Mouse (Mus musculus) thymus, postnatal 0 days (tissue): ENCODE measurements around the gene Kctd11. TPM values are rescaled to one million over a fixed set of nuclear protein-coding genes. Genes with fewer than 3 reads are reported as not detected.

Source experiments
- DNase-seq: peaks from one replicate; pipeline ENCODE4 v3.0.0-alpha.2; 2015; ENCODE audit warnings: low spot score
- microRNA-seq: library from miRNA; unstranded; fragments of <30 nt; microRNA quantifications from one replicate; pipeline ENCODE4, GENCODE M21; 2016; ENCODE audit warnings: borderline number of aligned reads
- polyA plus RNA-seq: library from polyadenylated mRNA; unstranded; fragments of >200 nt; fragmentation: Nextera tagmentation; extraction: Ambion mirVana; gene quantifications from 2 replicates; pipeline ENCODE4 v1.2.1, GENCODE M21; 2015

Gene Kctd11
- polyA plus RNA-seq, 1 experiment from 2014 or later = 1.7 TPM

DNA sequence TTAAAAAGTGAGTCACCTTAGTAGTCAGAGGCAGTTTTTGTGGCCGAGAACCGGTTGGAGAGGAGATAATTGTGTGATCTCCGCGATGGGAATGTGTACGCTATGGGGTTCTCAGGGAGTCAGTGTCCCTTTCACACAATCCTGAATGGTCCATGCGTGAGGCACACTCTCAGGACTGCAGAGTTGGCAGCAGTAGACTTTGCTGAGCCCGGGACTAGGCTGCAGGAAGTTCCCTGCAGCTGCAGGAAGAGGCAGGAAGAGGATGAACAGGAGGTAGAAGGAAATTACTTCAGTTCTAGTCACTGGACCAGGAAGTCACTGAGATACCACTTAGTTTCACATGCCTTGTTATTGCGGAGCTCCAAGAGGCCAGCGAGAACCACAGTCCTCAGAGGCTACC, 32.1 kb downstream of the Kctd11 start:
- no peak for DNase-seq

- no peak for DNase-seq
These were observed 33.2 kb downstream of the Kctd11 start for GRCm38 (mm10) chr11:69848021-69848420.

DNA sequence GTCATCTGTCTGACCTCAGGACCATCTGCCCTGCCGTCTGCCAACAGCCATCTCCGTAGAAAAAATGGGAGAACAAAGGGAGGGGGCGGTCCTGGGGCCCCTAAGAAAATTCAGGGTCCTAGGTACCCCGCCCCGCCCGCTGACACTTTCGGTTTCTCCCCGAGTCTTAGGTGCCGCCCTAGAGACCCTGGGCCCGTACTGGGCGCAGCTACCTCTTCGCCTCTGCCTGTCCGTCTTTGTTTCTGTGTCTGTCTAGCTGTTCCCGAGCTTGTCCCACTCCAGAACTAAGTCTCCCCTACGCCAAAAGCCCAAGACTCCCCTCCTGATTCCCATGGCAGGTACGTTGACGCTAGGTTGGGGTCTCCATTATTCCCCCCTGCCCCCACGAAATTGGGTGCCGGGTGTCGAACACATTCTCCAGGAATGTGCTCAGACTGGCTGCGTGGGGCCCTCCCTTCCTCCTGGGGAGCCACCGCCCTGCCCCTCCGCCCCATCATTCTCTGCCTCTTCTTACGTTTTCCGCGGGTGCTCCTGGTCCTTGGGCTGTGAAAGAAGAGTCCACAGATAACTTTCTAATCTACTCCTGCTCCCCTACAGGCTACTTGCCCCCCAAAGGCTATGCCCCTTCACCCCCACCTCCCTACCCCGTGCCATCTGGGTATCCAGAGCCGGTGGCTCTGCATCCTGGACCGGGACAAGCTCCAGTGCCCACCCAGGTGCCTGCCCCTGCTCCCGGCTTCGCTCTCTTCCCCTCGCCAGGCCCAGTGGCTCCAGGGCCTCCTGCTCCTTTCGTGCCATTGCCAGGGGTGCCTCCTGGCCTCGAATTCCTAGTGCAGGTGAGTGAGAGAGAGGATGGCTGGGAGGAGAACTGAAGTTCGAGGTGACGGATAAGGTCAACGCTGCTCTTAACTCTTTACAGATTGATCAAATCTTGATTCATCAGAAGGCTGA, 34.2 kb downstream of the Kctd11 start:
- DNase-seq = peak; percentile 83

GRCm38 (mm10) chr11:69846198-69846680, 35.0 kb downstream of the Kctd11 start, which contains the start of gene Plscr3:
Gene Plscr3 (plus strand): TSS chr11:69846376.
- DNase-seq = peak; percentile 91

GRCm38 (mm10) chr11:69838714-69839104, 42.5 kb downstream of the Kctd11 start:
- DNase-seq = no peak

DNA sequence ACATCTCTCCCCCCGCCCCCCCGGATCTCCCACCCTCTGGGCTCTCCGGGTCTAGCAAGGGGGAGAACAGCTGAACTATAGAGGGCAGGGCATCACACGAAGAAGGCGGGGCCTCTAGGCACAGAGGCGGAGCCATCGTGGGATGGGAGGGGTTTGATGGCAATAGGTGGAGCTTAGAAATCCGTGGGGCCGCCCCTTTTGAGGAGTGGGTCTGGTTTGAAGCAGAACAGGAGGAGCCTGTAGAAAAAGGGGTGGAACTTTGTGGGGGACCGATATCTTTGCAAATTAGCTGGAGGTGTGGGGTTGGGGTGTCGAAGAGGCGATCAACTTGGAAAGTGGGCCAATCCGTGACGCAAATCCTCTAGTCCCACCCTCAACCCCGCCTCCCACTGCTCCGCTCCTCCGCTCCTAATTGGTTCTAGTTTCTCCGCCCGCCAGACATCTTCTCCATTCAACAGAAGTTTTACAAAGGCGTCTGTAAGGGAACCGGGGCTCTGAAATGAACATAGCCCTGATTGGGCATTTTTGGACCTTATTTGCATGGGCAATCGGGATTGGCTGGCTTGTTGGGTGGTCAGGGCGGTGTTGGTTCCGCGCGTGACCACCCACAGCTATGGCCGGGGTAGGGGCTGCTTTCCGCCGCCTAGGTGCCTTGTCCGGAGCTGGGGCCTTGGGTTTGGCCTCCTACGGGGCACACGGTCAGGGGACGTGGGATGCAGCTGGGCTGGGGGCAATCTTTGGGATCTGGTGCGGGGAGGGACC, 43.1 kb downstream of the Kctd11 start, which contains the start of gene Tmem256:
Gene Tmem256 (plus strand): TSS at position 563 of the 762 bp plus-strand sequence.
- DNase-seq = peak; percentile 96

GRCm38 (mm10) chr11:69837604-69837951, 43.6 kb downstream of the Kctd11 start, which contains the start of gene Nlgn2:
Gene Nlgn2 (minus strand): TSS chr11:69837784.
- DNase-seq = no peak

GRCm38 (mm10) chr11:69836703-69837576, 44.3 kb downstream of the Kctd11 start:
- DNase-seq = no peak

GRCm38 (mm10) chr11:69835966-69836335, 45.3 kb downstream of the Kctd11 start:
- DNase-seq = no peak

DNA sequence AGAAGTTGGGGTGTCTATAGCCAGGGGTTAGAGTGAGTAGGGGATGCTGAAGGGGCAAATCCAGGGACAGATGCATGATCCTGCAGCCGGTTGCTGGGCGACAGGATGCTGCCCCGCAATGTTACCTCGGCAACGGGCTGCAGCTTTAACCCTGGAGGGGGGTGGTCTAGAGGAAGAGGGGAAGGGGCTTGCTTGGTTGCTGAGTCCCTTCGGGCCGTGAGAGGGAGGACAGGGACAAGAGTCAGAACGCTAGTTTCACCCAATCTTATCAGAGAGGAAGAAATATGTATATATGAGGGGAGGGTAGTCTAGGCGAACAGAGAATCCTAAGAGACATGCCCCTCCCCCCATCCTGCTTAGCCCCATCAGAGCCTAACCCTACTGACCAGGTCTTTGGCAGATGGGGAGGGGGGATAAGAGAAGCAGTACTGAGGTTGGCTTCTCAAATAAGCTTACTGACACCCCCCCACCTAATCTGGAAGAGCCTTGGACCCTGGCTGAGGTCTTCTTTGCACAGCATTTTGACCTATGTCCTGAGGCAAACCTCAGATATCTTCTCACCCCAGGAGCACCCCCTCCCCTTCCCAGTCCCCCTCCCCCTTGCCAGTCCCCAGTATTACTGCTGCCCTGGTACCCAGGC, 45.8 kb downstream of the Kctd11 start:
- DNase-seq = no peak

DNA sequence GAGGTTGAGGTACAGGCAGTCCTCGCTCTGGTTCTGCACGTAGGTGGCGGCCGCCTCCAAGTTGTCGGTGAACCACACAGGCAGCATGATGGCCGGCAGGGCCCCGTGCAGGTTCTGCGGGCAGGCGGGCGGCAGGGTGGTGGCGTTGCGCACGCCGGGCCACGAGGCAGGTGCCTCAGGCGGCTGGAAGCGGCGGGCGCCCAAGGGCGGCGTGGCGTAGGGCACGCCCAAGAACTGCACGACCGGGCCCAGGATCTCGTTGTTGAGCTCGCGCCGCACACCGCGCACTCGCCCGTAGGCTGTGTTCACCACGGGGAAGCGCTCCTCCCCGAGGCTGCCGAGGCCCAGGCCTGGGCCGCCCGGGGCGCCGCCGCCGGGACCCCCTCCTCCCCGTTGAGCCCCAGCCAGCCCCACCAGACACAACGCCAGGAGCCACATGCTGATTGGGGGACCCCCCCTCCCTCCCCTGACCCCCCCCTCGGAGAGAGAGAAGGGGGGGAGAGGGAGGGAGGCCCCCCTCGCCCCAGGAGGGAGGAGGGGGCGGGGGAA, 47.1 kb downstream of the Kctd11 start:
- DNase-seq = peak; percentile 65

DNA sequence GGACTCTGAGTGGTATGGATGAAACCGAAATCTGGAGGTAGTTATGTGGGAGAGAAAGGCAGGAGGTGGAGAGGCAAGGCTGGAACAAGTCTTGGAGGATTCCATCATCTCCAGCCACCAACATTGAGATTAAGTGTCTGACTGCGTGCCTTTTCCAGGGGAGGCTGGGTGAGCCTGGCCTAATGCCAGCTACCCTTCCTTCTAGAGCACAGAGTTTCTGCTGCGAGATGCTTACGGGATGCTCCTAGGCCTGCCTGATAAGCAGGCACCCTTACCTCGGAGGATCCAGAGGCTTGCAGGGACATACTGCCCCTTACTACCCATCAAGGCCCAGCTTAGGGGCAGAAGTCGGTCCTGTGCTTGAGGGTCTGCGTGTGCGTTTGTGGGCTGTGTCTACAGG, 47.7 kb downstream of the Kctd11 start:
- no peak for DNase-seq

DNA sequence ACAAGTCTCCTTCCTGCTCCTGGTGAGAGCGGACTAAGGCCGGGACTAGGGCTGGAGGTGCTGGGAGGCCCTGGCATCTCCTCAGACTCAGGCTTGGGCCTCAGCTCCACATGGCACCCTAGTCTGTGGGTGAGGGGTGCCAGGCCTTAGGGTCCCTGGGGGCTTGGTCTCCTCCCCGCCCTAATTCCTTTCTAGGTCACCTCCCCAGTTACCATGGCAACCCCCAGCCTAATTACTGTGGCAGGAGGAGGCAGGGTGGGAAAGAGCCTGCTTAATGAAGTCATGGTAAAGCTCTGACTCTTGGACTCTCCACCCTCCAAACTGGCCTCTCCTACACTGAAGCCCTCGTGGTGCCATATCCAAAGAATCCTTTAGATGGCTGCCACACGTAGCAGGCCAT, 52.4 kb downstream of the Kctd11 start:
- DNase-seq = no peak

Small RNA genes within 50 kb of the gene (microRNA-seq; reads per million reads assigned to microRNA genes)
- gene Mir6924 = not detected

Other genes starting within 250 kb of the Kctd11 start
- gene Fxr2, start 248.4 kb downstream of the Kctd11 start, polyA plus RNA-seq = 18.4 and 26.6 TPM in 2 replicates
- gene Sox15, start 226.1 kb downstream of the Kctd11 start, polyA plus RNA-seq = 0.15 and 0.22 TPM in 2 replicates
- 71.1 and 75.2 TPM in 2 replicates for gene Mpdu1, start 218.8 kb downstream of the Kctd11 start, polyA plus RNA-seq
- 32.5 and 33.3 TPM in 2 replicates for gene Cd68, start 215.3 kb downstream of the Kctd11 start, polyA plus RNA-seq
- gene Eif4a1, start 209.0 kb downstream of the Kctd11 start, polyA plus RNA-seq = 560 and 602 TPM in 2 replicates
- gene Senp3, start 199.3 kb downstream of the Kctd11 start, polyA plus RNA-seq = 60.2 and 69.1 TPM in 2 replicates
- gene Tnfsf13, start 195.6 kb downstream of the Kctd11 start, polyA plus RNA-seq = 0.31 and 0.49 TPM in 2 replicates
- 2.6 and 2.7 TPM in 2 replicates for gene Tnfsf12, start 185.6 kb downstream of the Kctd11 start, polyA plus RNA-seq
- 1.5 and 2.1 TPM in 2 replicates for gene Tnfsfm13, start 185.3 kb downstream of the Kctd11 start, polyA plus RNA-seq
- gene Polr2a, start 122.8 kb downstream of the Kctd11 start, polyA plus RNA-seq = 20.6 and 22.4 TPM in 2 replicates
- 0.14 TPM in 1 of 2 replicates, not detected in the other for gene Slc35g3, start 119.4 kb downstream of the Kctd11 start, polyA plus RNA-seq
- gene Zbtb4, start 115.5 kb downstream of the Kctd11 start, polyA plus RNA-seq = 2.5 and 2.6 TPM in 2 replicates
- gene Chrnb1, start 85.5 kb downstream of the Kctd11 start, polyA plus RNA-seq = 3.2 and 3.4 TPM in 2 replicates
- 0.65 and 0.84 TPM in 2 replicates for gene Fgf11, start 79.5 kb downstream of the Kctd11 start, polyA plus RNA-seq
- gene Tmem102, start 75.8 kb downstream of the Kctd11 start, polyA plus RNA-seq = 11.2 and 12.8 TPM in 2 replicates
- gene Gm39566, start 66.1 kb downstream of the Kctd11 start, polyA plus RNA-seq = not detected in 2 replicates
- not detected in 2 replicates for gene Spem2, start 62.9 kb downstream of the Kctd11 start, polyA plus RNA-seq
- not detected in 2 replicates for gene Spem1, start 59.2 kb downstream of the Kctd11 start, polyA plus RNA-seq
- gene Nlgn2, start 43.6 kb downstream of the Kctd11 start, polyA plus RNA-seq = 1.2 and 1.9 TPM in 2 replicates
- 325 and 342 TPM in 2 replicates for gene Tmem256, start 42.9 kb downstream of the Kctd11 start, polyA plus RNA-seq
- gene Plscr3, start 35.0 kb downstream of the Kctd11 start, polyA plus RNA-seq = 68.4 and 70.4 TPM in 2 replicates
- 1.1 and 1.5 TPM in 2 replicates for gene Tnk1, start 22.7 kb downstream of the Kctd11 start, polyA plus RNA-seq
- not detected in 2 replicates for gene Tmem95, start 3.4 kb downstream of the Kctd11 start, polyA plus RNA-seq
- 150 and 176 TPM in 2 replicates for gene Acap1, start 14.1 kb upstream of the Kctd11 start, polyA plus RNA-seq
- gene 2810408A11Rik, start 19.6 kb upstream of the Kctd11 start, polyA plus RNA-seq = 19.8 and 26.0 TPM in 2 replicates
- gene Neurl4, start 19.7 kb upstream of the Kctd11 start, polyA plus RNA-seq = 6.2 and 7.5 TPM in 2 replicates
- 94.8 and 106 TPM in 2 replicates for gene Gps2, start 32.5 kb upstream of the Kctd11 start, polyA plus RNA-seq
- gene Eif5a, start 40.6 kb upstream of the Kctd11 start, polyA plus RNA-seq = 2,117 and 2,260 TPM in 2 replicates
- gene Ybx2, start 54.4 kb upstream of the Kctd11 start, polyA plus RNA-seq = 2.6 and 3.6 TPM in 2 replicates
- 11.7 and 11.9 TPM in 2 replicates for gene Slc2a4, start 66.8 kb upstream of the Kctd11 start, polyA plus RNA-seq
- gene Cldn7, start 83.4 kb upstream of the Kctd11 start, polyA plus RNA-seq = 14.4 and 14.8 TPM in 2 replicates
- gene Ctdnep1, start 99.8 kb upstream of the Kctd11 start, polyA plus RNA-seq = 24.1 and 25.6 TPM in 2 replicates
- 92.6 and 98.6 TPM in 2 replicates for gene Elp5, start 101.1 kb upstream of the Kctd11 start, polyA plus RNA-seq
- gene Gabarap, start 109.7 kb upstream of the Kctd11 start, polyA plus RNA-seq = 400 and 425 TPM in 2 replicates
- gene Phf23, start 114.4 kb upstream of the Kctd11 start, polyA plus RNA-seq = 52.2 and 61.3 TPM in 2 replicates
- gene Dvl2, start 119.2 kb upstream of the Kctd11 start, polyA plus RNA-seq = 20.6 and 21.0 TPM in 2 replicates
- gene Acadvl, start 134.0 kb upstream of the Kctd11 start, polyA plus RNA-seq = 105 and 107 TPM in 2 replicates
- 3.8 and 6.6 TPM in 2 replicates for gene Dlg4, start 135.5 kb upstream of the Kctd11 start, polyA plus RNA-seq
- gene Asgr1, start 172.7 kb upstream of the Kctd11 start, polyA plus RNA-seq = 0.31 and 0.49 TPM in 2 replicates
- gene Asgr2, start 211.2 kb upstream of the Kctd11 start, polyA plus RNA-seq = 0.26 and 0.42 TPM in 2 replicates
- gene Mgl2, start 248.9 kb upstream of the Kctd11 start, polyA plus RNA-seq = 5.3 and 6.0 TPM in 2 replicates